8 mouse cellular contexts compared by ENCODE assay signal in genomic region chr2:155073347-155073746, GRCm38 (mm10). TPM values are rescaled to one million over a fixed set of nuclear protein-coding genes. Genes with fewer than 3 reads are reported as not detected.
DNase-seq lines count a peak whose midpoint lies in the region; ATAC-seq and TF ChIP-seq lines count a peak whose summit lies in the region.

No protein-coding gene starts in this region.

- peaks cover 11% of the 10 kb centered on the region; the same call in 1 of the 2 replicates for H3K4me1 ChIP-seq in kidney, postnatal 0 days (replicated peaks; ENCODE audit: insufficient read depth, low read length)
- H3K4me1 ChIP-seq in embryonic facial prominence, embryonic 13.5 days = peaks cover 26% of the 10 kb centered on the region
- peaks cover 27% of the 10 kb centered on the region for H3K4me1 ChIP-seq in intestine, embryonic 15.5 days (replicated peaks)
- H3K4me1 ChIP-seq in midbrain, postnatal 0 days (ENCODE audit: insufficient read depth, low read length) = 0 out of 2 replicates have a peak, but pooled peaks cover 7% of the 10 kb centered on the region

- H3K36me3 ChIP-seq in kidney, postnatal 0 days (ENCODE audit: insufficient read depth, low read length) = 0 out of 2 replicates have a peak, but pooled peaks cover 3% of the 10 kb centered on the region
- H3K36me3 ChIP-seq in embryonic facial prominence, embryonic 13.5 days = peaks cover 5% of the 10 kb centered on the region
- H3K36me3 ChIP-seq in intestine, embryonic 15.5 days = no peaks in the 10 kb centered on the region
- H3K36me3 ChIP-seq in midbrain, postnatal 0 days (ENCODE audit: insufficient read depth, low read length) = 0 out of 2 replicates have a peak, but pooled peaks cover 2% of the 10 kb centered on the region

- peak overlapping the region; percentile 65 for H3K9ac ChIP-seq in kidney, postnatal 0 days (ENCODE audit: low read depth, low read length)
- H3K9ac ChIP-seq in embryonic facial prominence, embryonic 13.5 days = peak overlapping the region; percentile 90
- H3K9ac ChIP-seq in intestine, embryonic 15.5 days = peak overlapping the region; percentile 87
- H3K9ac ChIP-seq in midbrain, postnatal 0 days (replicated peaks; ENCODE audit: low read length, poor library complexity, severe bottlenecking) = peak overlapping the region; percentile 58

- H3K27ac ChIP-seq in kidney, postnatal 0 days = peak overlapping the region; percentile 76; the same call in 1 of the 2 replicates
- H3K27ac ChIP-seq in embryonic facial prominence, embryonic 13.5 days = peak overlapping the region; percentile 86; the same call in 1 of the 2 replicates
- peak overlapping the region; percentile 86; the same call in 1 of the 2 replicates for H3K27ac ChIP-seq in intestine, embryonic 15.5 days
- H3K27ac ChIP-seq in midbrain, postnatal 0 days (ENCODE audit: low read depth, low read length) = peak overlapping the region; percentile 67

- peak overlapping the region; percentile 85 for H3K4me2 ChIP-seq in kidney, postnatal 0 days (ENCODE audit: low read length)
- peak overlapping the region; percentile 74 for H3K4me2 ChIP-seq in embryonic facial prominence, embryonic 13.5 days
- H3K4me2 ChIP-seq in intestine, embryonic 15.5 days (replicated peaks) = peak overlapping the region; percentile 76
- H3K4me2 ChIP-seq in midbrain, postnatal 0 days (ENCODE audit: low read depth, low read length, poor library complexity, severe bottlenecking) = peak overlapping the region; percentile 55

- peak overlapping the region; percentile 67 for H3K4me3 ChIP-seq in kidney, postnatal 0 days (replicated peaks; ENCODE audit: low read depth, low read length)
- H3K4me3 ChIP-seq in embryonic facial prominence, embryonic 13.5 days = peak overlapping the region; percentile 75
- peak overlapping the region; percentile 67 for H3K4me3 ChIP-seq in intestine, embryonic 15.5 days (replicated peaks)
- H3K4me3 ChIP-seq in midbrain, postnatal 0 days (ENCODE audit: low read depth, low read length) = peak overlapping the region; percentile 51

- ATAC-seq in kidney, postnatal 0 days (replicated peaks; ENCODE audit: low FRiP score, low read depth) = no peak
- ATAC-seq in embryonic facial prominence, embryonic 13.5 days (ENCODE audit: insufficient number of reproducible peaks, insufficient read depth, low FRiP score, low TSS enrichment, low read depth) = no peak
- no peak for ATAC-seq in intestine, embryonic 15.5 days
- no peak for ATAC-seq in midbrain, postnatal 0 days (ENCODE audit: low FRiP score)
- no peak for ATAC-seq in megakaryocyte progenitor cell, adult 5-6 weeks (replicated peaks; ENCODE audit: poor library complexity)

- WGBS in kidney, postnatal 0 days = 14% methylated on average over 3 of the region's 3 CpGs
- 24% methylated on average over 3 of the region's 3 CpGs for WGBS in embryonic facial prominence, embryonic 13.5 days
- 7% methylated on average over 3 of the region's 3 CpGs for WGBS in intestine, embryonic 15.5 days
- WGBS in midbrain, postnatal 0 days = 15% methylated on average over 3 of the region's 3 CpGs

- no peaks in the 10 kb centered on the region for H3K27me3 ChIP-seq in kidney, postnatal 0 days (ENCODE audit: insufficient read depth, low read length)
- H3K27me3 ChIP-seq in embryonic facial prominence, embryonic 13.5 days = no peaks in the 10 kb centered on the region
- no peaks in the 10 kb centered on the region for H3K27me3 ChIP-seq in intestine, embryonic 15.5 days (replicated peaks)
- H3K27me3 ChIP-seq in midbrain, postnatal 0 days (ENCODE audit: insufficient read depth, low read length) = no peaks in the 10 kb centered on the region

- TF ChIP-seq CTCF in kidney, postnatal 0 days (IDR thresholded peaks at IDR 0.05; ENCODE audit: low read depth) = no peak
- no peak for TF ChIP-seq CTCF in midbrain, postnatal 0 days (IDR thresholded peaks at IDR 0.05)

- H3K9me3 ChIP-seq in kidney, postnatal 0 days (replicated peaks; ENCODE audit: low read length) = no peaks in the 10 kb centered on the region
- no peaks in the 10 kb centered on the region for H3K9me3 ChIP-seq in embryonic facial prominence, embryonic 13.5 days
- no peaks in the 10 kb centered on the region for H3K9me3 ChIP-seq in intestine, embryonic 15.5 days
- no peaks in the 10 kb centered on the region for H3K9me3 ChIP-seq in midbrain, postnatal 0 days (ENCODE audit: low read length)

- no peak for DNase-seq in kidney, postnatal 0 days (ENCODE audit: low spot score)
- DNase-seq in kidney, postnatal 14 days = no peak
- DNase-seq in midbrain, postnatal 0 days (ENCODE audit: low spot score) = no peak
- no peak for DNase-seq in layer of hippocampus, postnatal 25 days (ENCODE audit: extremely low spot score in 1 of 2, low spot score in 1 of 2)
- no peak for DNase-seq in cerebellum, adult 9-11 months

RNA-seq across cellular contexts. Expression of gene Ahcy, which starts 0.9 kb away (rescaled TPM):
- polyA plus RNA-seq in kidney, postnatal 0 days (2015; fragmentation: Nextera tagmentation; extraction: Ambion mirVana) = 47.2 and 52.1 TPM in 2 replicates
- polyA plus RNA-seq in embryonic facial prominence, embryonic 13.5 days (2015; fragmentation: Nextera tagmentation; extraction: Ambion mirVana) = 68.1 and 80.8 TPM in 2 replicates
- polyA plus RNA-seq in intestine, embryonic 15.5 days (2015; fragmentation: Nextera tagmentation; extraction: Ambion mirVana) = 110 and 114 TPM in 2 replicates
- total RNA-seq in midbrain, postnatal 0 days (2014; rRNA removed) = 54.3 and 61.4 TPM in 2 replicates
- polyA plus RNA-seq in midbrain, postnatal 0 days (2015; fragmentation: Nextera tagmentation; extraction: Ambion mirVana) = 28.5 and 33.3 TPM in 2 replicates
- total RNA-seq in layer of hippocampus, postnatal 25 days (2021) = 10 to 100 TPM; 15.4 TPM
- 143 and 155 TPM in 2 replicates for total RNA-seq in megakaryocyte progenitor cell, adult 5-6 weeks (2015)
- 103 and 109 TPM in 2 replicates for total RNA-seq in megakaryocyte progenitor cell, adult 5-6 weeks (2017)

RNA-seq across cellular contexts. Expression of gene Gm14226, which starts 55.3 kb away (rescaled TPM):
- polyA plus RNA-seq in kidney, postnatal 0 days (2015; fragmentation: Nextera tagmentation; extraction: Ambion mirVana) = 0.84 and 0.99 TPM in 2 replicates
- 11.8 and 13.1 TPM in 2 replicates for polyA plus RNA-seq in embryonic facial prominence, embryonic 13.5 days (2015; fragmentation: Nextera tagmentation; extraction: Ambion mirVana)
- 2.3 and 2.7 TPM in 2 replicates for polyA plus RNA-seq in intestine, embryonic 15.5 days (2015; fragmentation: Nextera tagmentation; extraction: Ambion mirVana)
- not detected in 2 replicates for total RNA-seq in midbrain, postnatal 0 days (2014; rRNA removed)
- 0.06 and 0.07 TPM in 2 replicates for polyA plus RNA-seq in midbrain, postnatal 0 days (2015; fragmentation: Nextera tagmentation; extraction: Ambion mirVana)
- total RNA-seq in layer of hippocampus, postnatal 25 days (2021) = under 1 TPM; 0.25 to 0.26 TPM
- total RNA-seq in megakaryocyte progenitor cell, adult 5-6 weeks (2015) = not detected in 2 replicates
- not detected in 2 replicates for total RNA-seq in megakaryocyte progenitor cell, adult 5-6 weeks (2017)

RNA-seq across cellular contexts. Expression of gene Itch, which starts 60.0 kb away (rescaled TPM):
- polyA plus RNA-seq in kidney, postnatal 0 days (2015; fragmentation: Nextera tagmentation; extraction: Ambion mirVana) = 28.6 and 31.9 TPM in 2 replicates
- polyA plus RNA-seq in embryonic facial prominence, embryonic 13.5 days (2015; fragmentation: Nextera tagmentation; extraction: Ambion mirVana) = 66.3 and 72.4 TPM in 2 replicates
- polyA plus RNA-seq in intestine, embryonic 15.5 days (2015; fragmentation: Nextera tagmentation; extraction: Ambion mirVana) = 44.6 and 45.4 TPM in 2 replicates
- 38.0 and 43.8 TPM in 2 replicates for total RNA-seq in midbrain, postnatal 0 days (2014; rRNA removed)
- 16.0 and 20.4 TPM in 2 replicates for polyA plus RNA-seq in midbrain, postnatal 0 days (2015; fragmentation: Nextera tagmentation; extraction: Ambion mirVana)
- total RNA-seq in layer of hippocampus, postnatal 25 days (2021) = 10 to 100 TPM; 56.5 to 57.7 TPM
- total RNA-seq in megakaryocyte progenitor cell, adult 5-6 weeks (2015) = 50.8 and 52.9 TPM in 2 replicates
- total RNA-seq in megakaryocyte progenitor cell, adult 5-6 weeks (2017) = 48.7 and 53.4 TPM in 2 replicates
